Mouse (Mus musculus) thymus, adult 2 months (tissue): ENCODE results near the gene Pth2. TPM values are rescaled to one million over a fixed set of nuclear protein-coding genes. Genes with fewer than 3 reads are reported as not detected.

Experiments used
- DNase-seq: peaks from one replicate; pipeline ENCODE4 v3.0.0; 2021
- H3K27ac ChIP-seq: fragments of 200-500 bp; 2 replicates; pipeline ENCODE4 v1.5.1; 2012; ENCODE audit warnings: low read length, control low read depth; ENCODE audit not compliant: control insufficient read depth, insufficient read depth
- H3K27me3 ChIP-seq: fragments of 200-500 bp; 2 replicates; pipeline ENCODE4 v1.6.1; 2012; ENCODE audit warnings: mild to moderate bottlenecking, low read length, moderate library complexity, mixed read lengths; ENCODE audit not compliant: control insufficient read depth, insufficient read depth
- H3K36me3 ChIP-seq: fragments of 200-500 bp; 2 replicates; pipeline ENCODE4 v1.6.1; 2012; ENCODE audit warnings: mild to moderate bottlenecking, low read length, moderate library complexity; ENCODE audit not compliant: control insufficient read depth, insufficient read depth
- H3K4me1 ChIP-seq: fragments of 200-500 bp; replicated peaks from 2 replicates; pipeline ENCODE4 v1.6.1; 2012; ENCODE audit warnings: low read length; ENCODE audit not compliant: control insufficient read depth, insufficient read depth
- H3K4me3 ChIP-seq: fragments of 200-500 bp; 2 replicates; pipeline ENCODE4 v1.5.1; 2012; ENCODE audit warnings: mild to moderate bottlenecking, low read length, control low read depth, moderate library complexity; ENCODE audit not compliant: control insufficient read depth, insufficient read depth
- CTCF ChIP-seq: fragments of 200-500 bp; IDR thresholded peaks from 2 replicates; pipeline ENCODE4 v1.5.1; 2012; ENCODE audit warnings: mild to moderate bottlenecking, control low read depth, low read length, moderate library complexity, borderline replicate concordance; ENCODE audit not compliant: control insufficient read depth, poor library complexity, insufficient read depth; ENCODE audit errors: extremely low read depth
- POLR2A ChIP-seq: fragments of 200-500 bp; IDR thresholded peaks from 2 replicates; pipeline ENCODE4 v1.6.1; 2012; ENCODE audit warnings: mild to moderate bottlenecking, low read length, control low read depth, moderate library complexity; ENCODE audit not compliant: control insufficient read depth, poor library complexity, insufficient read depth; ENCODE audit errors: extremely low read depth
- WGBS: fragments of 180-500 bp; shearing (Covaris S2); methylation state at CpG from one replicate; pipeline ENCODE4 v1.1.7; 2018; 5-methylcytosine and 5-hydroxymethylcytosine counted together
- polyA plus RNA-seq: library from polyadenylated mRNA; depleted of rRNA; stranded (reverse); fragments of >200 nt; gene quantifications from 2 replicates; pipeline ENCODE4 v1.2.3, GENCODE M21; 2012

The Pth2 gene
- polyA plus RNA-seq, 1 experiment = not detected

DNA sequence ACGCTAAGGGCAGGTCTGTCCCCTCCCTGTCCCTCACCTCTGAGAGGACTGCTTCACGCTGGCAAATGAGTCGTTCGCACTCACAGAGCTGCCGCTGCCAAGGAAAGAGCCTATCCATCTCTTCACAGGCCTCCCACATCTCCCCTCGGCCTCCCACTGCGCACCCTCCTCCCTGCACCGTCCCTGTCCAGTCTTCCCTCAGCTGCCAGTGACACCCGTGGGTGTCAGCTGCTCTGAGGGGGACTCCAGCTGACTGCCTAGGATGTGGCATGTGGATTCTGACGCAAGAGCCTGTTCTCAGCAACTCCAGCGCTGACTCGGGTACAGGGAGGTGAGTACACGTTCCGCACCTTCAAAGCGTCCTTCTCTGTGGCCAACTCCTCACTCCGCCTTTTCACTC, 8.8 kb downstream of the Pth2 start:
- 67% methylated on average over 16 of the region's 16 CpGs for WGBS
- TF ChIP-seq POLR2A = no peak
- TF ChIP-seq CTCF = no peak
- no peaks in the 10 kb centered on the region; the same call in 1 of the 2 replicates for H3K27me3 ChIP-seq

GRCm38 (mm10) chr7:45190186-45190585, 9.4 kb downstream of the Pth2 start:
- no peak for DNase-seq
- Histone ChIP-seq H3K27ac (no peak overlapping the region), H3K4me3 (no peak overlapping the region), H3K36me3 (no peaks in the 10 kb centered on the region), H3K27me3 (no peaks in the 10 kb centered on the region), H3K4me1 (no peaks in the 10 kb centered on the region)
- TF ChIP-seq POLR2A = no peak
- TF ChIP-seq CTCF = no peak
- WGBS = 94% methylated on average over 6 of the region's 6 CpGs

More for the DNA sequence above, 8.8 kb downstream of the Pth2 start:
- no peaks in the 10 kb centered on the region for H3K36me3 ChIP-seq
- no peak for DNase-seq
- no peak overlapping the region for H3K4me3 ChIP-seq
- H3K4me1 ChIP-seq = no peaks in the 10 kb centered on the region
- no peak overlapping the region for H3K27ac ChIP-seq

DNA sequence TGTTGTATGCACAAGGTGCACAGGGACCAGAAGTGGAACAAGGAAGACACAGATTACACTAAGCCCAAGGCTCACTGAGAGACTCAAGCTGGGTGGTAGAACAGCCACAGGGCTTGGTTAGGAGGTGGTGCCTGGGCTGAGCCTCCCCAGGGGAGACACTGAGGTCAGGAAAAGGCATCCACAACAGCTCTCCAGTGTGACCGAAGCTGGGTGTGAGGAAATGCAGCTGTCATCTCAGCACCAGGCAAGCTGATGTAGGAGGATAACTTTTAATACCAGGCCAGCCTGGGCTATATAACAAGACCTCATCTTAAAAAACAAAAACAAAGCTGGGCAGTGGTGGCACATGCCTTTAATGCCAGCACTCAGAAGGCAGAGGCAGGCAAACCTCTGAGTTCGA, 10.4 kb downstream of the Pth2 start:
- Histone ChIP-seq H3K27me3 (no peaks in the 10 kb centered on the region), H3K4me3 (no peak overlapping the region), H3K27ac (no peak overlapping the region), H3K36me3 (no peaks in the 10 kb centered on the region), H3K4me1 (no peaks in the 10 kb centered on the region)
- WGBS = 76% methylated on average over 2 of the region's 2 CpGs
- DNase-seq = no peak
- no peak for TF ChIP-seq POLR2A
- TF ChIP-seq CTCF = no peak

- no peak for TF ChIP-seq CTCF
- no peak for TF ChIP-seq POLR2A
- Histone ChIP-seq H3K4me1 (no peaks in the 10 kb centered on the region), H3K36me3 (no peaks in the 10 kb centered on the region), H3K27me3 (no peaks in the 10 kb centered on the region), H3K4me3 (no peak overlapping the region), H3K27ac (no peak overlapping the region)
- 53% methylated on average over 8 of the region's 8 CpGs for WGBS
- DNase-seq = no peak
Measured at GRCm38 (mm10) chr7:45191803-45192363, 11.1 kb downstream of the Pth2 start.

DNA sequence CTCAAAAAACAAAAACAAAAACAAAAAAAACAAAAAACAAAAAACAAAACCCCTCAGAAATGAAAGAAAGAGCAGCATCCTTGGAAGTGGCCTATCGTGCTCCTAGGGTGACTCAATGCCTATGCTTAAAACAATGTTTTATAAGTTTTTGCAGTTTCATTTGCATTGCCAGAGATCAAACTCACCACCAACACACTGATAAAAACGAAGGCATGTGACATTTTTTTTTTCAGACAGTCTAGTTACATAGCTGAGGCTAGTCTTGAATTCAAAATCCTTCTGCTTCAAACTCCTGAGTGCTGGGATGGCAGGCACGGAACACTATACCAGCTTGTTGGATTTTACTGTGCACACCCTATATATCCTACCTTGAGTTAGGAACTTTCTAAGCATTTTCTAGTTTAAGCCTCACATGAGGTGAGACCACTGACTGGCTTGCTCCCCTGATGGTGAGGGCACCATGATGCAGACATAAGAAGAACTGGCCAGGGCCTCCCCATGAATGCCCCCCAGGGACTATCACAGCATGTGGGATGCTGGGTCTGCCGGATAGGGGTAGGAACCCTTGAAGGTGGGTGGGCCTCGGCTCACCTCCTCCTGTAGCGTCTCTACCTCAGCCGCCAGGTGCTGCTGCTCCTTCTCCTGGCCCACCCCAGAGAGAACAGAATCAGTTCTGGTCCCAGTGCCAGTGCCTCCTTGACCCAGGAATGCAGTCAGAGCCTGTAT, 12.0 kb downstream of the Pth2 start:
- no peak for TF ChIP-seq POLR2A
- no peak for TF ChIP-seq CTCF
- H3K4me3 ChIP-seq = no peak overlapping the region
- no peaks in the 10 kb centered on the region for H3K36me3 ChIP-seq
- no peak for DNase-seq
- H3K27ac ChIP-seq = no peak overlapping the region
- no peaks in the 10 kb centered on the region for H3K27me3 ChIP-seq
- no peaks in the 10 kb centered on the region for H3K4me1 ChIP-seq
- 93% methylated on average over 7 of the region's 7 CpGs for WGBS

- Histone ChIP-seq H3K36me3 (no peaks in the 10 kb centered on the region), H3K27ac (no peak overlapping the region), H3K27me3 (no peaks in the 10 kb centered on the region), H3K4me1 (no peaks in the 10 kb centered on the region), H3K4me3 (no peak overlapping the region)
- WGBS = 76% methylated on average over 5 of the region's 5 CpGs
- TF ChIP-seq CTCF (no peak), POLR2A (no peak)
- no peak for DNase-seq
Measured at GRCm38 (mm10) chr7:45193406-45193805, 12.6 kb downstream of the Pth2 start.
